Mouse (Mus musculus) retina, postnatal 7 days (tissue): ENCODE measurements around the gene Rbfox1.

ENCODE experiments used
- DNase-seq: peaks from one replicate; pipeline ENCODE4 v3.0.0-alpha.2; 2012; ENCODE audit warnings: low read depth, low spot score

Gene Rbfox1

DNA sequence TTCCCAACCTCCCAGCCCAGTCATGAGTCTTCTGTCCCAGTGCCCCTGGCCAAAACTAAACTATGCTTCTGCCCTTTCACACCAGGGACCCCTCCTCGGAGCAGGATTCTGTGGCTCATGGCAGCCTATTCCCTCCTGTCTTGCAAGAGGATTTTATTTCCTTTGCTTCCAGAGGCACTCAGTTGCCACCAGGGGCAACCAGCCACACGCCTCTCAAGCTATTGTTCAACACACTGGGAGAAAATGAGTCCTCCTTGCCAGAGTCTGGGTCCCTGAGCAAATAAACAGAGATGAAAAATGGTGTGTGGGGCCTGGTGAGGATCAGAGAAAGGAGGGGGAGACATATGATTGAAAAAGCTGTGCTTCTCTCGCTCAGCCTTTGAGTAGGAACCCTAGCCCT lies 327.8 kb downstream of the Rbfox1 start:
- no peak for DNase-seq

GRCm38 (mm10) chr16:6227449-6227848 lies 342.3 kb downstream of the Rbfox1 start:
- DNase-seq, result no peak

- no peak for DNase-seq
Observed at GRCm38 (mm10) chr16:6232966-6233365, 347.8 kb downstream of the Rbfox1 start.

- DNase-seq, result no peak
Observed at GRCm38 (mm10) chr16:6241393-6241792, 356.2 kb downstream of the Rbfox1 start.

- no peak for DNase-seq
Observed at GRCm38 (mm10) chr16:6242468-6242867, 357.3 kb downstream of the Rbfox1 start.

DNA sequence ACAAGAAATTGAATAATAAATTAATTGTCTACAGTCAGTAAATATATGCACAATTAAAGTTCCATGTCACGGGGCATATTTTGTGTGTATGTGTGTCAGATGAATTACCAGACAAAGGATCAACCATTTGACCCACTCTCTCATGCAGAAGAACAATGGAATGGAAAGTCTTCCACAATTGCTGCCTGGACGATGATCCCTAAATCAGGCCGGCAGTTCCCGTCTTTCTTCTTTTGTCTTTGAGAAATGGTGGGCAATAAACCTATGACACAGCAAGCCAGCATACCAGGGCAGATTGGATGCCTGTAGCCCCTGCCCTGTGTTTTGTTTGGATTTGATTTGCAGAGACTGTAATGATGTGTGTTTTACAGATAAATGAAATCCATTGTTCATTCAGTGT lies 362.4 kb downstream of the Rbfox1 start:
- DNase-seq, result no peak

DNA sequence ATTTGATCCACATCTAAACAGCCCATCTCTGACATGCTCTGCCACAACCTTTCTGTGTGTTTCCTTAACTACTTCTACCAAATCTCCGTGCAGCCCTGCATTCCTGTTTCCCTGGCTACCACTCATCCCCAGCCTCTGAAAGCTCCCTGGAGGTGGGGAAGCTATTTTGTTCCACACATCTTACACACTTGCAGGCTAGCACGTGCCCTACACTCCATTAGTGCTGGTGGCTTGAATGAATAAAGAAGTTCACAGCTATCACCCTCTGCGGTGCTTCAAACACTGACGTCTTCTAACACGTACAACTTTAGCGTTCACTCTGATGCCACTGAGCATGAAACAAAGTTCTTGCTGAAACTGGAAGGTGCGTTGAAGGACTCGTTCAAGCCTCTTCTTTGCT lies 379.4 kb downstream of the Rbfox1 start:
- DNase-seq, result no peak

DNA sequence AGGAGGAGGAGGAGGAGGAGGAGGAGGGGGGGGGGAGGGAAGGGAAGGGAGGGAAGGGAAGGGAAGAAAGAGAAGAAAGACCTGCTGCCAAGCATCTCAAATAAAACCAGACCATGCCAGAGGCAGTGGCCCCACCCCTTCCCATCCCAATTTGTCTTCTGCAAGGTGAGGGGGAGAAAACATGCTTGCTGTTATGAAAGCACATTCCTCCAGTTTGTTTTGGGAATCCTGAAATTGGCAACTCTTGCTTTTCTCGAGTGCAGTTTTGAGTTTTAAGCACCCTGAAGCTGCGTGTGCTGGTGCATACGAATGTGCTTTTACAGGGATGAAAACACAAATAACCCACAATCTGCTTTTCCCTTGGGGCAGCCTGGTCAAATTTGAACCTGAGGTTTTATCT lies 380.5 kb downstream of the Rbfox1 start:
- no peak for DNase-seq

- DNase-seq, result no peak
Observed at GRCm38 (mm10) chr16:6271596-6272370, 386.6 kb downstream of the Rbfox1 start.

DNA sequence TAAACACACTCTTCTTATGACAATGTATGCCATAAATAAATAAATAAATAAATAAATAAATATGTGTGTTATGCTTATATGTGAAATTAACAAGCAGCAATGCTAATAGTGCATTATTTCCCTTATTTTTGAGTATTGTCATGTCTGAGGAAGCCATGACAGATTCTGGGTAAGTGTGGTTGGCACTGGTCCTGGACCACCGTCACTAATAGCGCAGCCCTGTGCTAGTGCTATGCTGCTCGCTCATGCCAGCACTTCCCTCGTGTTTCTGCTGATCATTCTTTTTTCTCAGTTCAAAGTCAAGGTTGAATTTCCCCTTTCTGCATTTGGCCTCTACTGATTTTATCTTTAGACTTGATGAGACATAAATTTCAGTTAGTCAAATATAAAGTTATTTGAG lies 398.3 kb downstream of the Rbfox1 start:
- no peak for DNase-seq

DNA sequence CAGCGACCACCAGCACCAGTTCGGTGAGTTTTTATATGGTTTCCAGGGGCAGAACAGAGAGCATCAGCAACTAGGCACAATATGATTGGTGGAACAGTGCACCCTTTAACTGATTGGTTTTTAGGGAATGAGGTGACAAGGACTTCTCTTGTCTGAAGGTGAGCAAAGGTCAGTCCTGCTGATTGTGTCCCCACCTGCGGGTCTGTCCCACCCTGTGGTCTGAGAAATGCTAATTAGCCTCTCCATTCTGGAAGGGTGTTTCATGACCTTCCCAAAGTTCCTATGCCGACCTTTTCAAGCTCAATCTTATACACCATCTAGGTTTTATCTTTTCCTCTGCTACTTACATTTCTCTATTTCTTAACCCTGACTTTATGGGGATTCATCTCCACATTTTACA lies 399.2 kb downstream of the Rbfox1 start:
- no peak for DNase-seq

DNA sequence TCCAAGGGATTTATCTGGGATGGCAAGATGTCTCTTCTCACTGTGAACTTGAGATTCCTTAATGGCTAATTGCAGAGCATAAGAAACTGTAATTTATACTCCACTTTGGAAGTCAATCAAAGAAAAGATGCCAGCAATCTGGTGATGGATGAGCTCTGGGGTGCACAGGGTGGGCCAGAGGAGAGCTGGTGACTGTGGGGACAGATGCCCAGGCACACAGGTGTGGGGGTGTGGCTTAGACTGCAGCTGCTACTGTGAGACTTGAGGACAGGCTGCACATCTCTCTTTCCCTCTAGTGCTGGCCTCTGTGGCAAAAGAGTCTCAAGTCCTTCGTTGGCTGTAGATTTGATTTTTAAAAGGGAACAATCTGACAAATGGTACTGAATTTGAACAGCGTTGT lies 402.5 kb downstream of the Rbfox1 start:
- DNase-seq, result no peak

DNA sequence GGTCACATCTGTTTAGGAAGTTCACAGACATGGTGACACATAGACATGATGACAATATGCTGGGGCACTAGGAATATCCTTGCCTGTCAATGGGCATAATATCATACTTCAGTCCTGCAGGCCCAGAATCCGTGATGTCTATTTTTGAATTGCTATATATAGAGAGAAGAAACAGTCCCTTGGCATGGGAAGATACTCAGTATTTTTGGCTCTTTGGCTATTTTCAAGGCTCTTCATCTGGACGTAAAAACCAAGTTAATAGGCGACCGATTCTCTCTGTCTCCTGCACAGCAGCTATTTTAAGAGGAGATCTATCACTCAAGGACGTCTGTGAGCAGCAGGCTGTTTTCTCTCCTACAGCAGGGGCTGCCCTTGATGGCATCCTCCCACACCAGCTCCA lies 415.0 kb downstream of the Rbfox1 start:
- no peak for DNase-seq

DNA sequence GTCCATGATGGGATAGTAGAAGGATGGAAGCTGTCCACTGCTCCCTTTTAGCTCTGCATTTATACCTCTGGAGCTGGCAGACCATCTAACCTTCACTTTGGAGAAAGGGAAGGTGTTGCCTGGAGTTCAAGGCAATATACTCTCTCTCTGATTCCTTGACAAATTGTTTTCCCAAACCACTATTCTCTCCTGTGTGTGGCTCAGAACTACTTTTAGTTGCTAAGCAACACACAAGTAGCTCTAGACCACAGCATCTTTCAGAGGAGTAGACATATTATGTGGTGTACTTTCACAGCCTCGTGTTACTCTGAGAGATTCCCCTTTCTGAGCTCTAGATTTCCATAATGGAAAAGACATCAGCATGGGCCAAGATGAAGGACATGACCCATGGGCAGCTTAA lies 417.9 kb downstream of the Rbfox1 start:
- DNase-seq, result no peak

GRCm38 (mm10) chr16:6309940-6310339 lies 424.8 kb downstream of the Rbfox1 start:
- DNase-seq, result no peak

DNA sequence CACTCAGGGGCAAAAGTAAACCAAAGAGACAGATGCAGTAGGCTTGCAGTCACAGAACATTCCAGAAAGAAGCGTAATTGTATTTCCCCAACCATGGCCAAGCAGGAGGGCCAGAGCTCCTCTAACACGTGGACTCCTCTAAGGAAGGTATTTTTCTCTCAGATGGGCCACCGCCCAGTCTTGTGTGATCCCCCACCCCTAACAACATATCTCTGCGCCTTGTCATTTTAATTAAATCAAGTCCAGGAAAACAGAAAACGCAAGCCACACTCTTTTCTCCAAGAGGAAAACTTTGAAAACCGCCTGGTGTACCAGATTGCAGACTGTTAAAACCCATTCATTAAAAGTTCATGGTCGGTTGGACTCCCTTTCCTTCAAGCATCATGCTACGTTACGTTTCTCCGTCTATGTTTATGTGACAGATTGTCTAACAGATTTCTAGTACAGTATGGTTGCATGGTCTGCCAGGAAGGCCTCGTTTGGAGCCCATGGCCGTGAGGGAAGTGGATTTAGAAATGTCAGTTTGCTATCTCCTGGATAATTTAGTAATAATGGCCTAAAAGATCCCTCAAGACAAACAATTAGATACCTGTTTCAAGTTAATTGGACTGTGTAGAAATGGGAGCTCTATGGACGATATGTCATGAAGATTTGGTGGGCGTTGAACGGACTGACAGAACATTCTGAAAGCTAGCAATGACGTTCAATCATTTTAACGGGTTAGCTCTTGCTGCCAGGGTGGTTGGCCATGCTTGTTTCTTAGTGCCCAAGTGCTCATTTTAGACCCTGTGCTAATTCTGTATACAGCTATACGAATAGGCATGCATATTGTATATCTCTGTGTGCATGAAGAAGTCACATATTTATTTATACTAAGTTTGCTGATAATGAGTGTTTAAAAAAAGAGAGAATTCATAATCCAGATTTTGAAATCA lies 425.9 kb downstream of the Rbfox1 start:
- no peak for DNase-seq

DNA sequence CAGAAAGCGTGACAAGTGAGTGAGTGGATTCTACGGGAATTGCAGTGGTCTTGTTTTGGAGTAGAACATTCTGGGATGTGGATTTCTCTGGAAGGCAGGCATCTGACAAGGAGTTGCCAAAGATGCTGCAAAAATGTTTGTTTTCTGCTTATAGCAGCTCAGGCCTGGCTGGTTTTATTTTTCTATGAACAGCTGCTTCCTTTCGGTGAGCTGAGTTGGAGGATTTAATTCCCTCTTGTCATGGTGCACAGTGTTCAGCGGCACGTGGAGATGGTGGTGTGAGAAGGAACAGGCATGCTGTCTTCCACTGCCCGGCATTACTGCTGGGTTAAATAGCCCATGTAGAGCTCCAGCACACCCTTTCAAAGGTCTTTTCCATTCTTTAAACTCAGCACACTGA lies 428.5 kb downstream of the Rbfox1 start:
- DNase-seq, result no peak

DNA sequence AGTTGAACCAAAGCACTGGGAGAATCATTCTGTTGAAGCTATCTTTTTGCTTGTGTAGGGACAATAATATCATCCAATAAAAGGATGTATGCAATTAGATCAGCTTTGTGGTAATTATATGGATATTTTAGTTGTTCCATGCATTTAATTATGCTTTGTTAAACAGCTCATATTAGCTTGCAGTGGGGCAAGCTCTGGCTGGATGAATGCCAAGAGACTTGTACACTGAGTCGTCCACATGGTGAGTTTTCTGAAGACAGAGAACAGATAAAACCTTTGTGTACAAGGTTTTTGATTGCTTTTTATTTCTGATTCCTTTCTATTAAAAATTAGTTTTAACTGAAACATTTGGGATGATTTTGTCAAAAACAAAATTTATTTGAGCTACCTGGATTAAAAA lies 439.7 kb downstream of the Rbfox1 start:
- peak; percentile 17 for DNase-seq

- peak; percentile 30 for DNase-seq
Observed at GRCm38 (mm10) chr16:6331400-6331939, 446.3 kb downstream of the Rbfox1 start.

DNA sequence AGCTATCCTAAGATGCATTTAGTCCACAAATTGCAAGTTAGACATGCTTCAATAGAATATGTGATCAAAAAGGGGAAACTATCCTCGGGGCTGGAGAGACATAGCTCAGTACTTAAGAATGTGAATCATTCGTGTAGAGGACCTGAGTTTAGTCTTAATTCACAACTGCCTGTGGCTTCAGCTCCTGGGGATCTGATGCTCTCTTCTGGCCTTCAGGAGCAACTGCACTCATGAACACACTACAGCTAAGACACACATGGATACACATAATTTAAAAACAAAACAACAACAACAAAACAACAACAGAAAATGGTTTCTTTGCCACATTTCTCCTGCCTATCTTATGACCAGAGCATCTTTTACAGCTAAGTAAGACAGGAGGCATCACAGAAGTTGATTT lies 448.1 kb downstream of the Rbfox1 start:
- DNase-seq, result no peak

GRCm38 (mm10) chr16:6348103-6348502 lies 462.9 kb downstream of the Rbfox1 start:
- DNase-seq, result no peak

DNA sequence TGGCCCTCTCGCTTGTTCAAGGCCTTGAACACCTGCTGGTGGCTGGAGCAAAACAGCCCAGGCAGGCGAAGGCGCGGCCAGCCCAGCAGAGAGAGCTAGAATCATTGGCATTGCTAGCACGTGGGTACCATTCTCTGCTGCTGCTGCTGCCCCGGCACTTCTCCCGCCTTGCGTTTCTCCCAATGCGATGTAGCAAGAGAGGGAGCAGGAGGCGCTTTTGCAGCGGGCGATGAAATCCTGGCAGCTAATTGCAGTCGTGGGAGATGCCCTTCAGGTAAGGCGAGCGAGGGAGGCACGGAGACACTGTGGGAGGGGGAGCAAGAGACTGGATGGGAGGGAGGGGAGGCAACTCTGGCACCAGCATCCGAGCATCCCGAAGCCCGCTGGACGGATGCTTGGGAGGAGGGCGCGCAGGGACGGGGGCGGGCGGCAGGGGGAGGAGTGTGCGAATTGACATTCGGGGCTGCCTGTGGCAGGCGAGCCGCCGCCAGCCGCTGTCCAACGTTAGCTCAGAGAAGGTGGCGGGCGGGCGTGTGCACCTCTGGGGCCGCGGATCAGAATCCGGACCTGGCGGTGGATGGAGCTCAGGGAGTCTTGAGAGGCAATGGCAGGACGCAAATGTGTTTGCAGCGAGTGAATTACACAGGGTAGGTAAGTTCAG lies 463.6 kb downstream of the Rbfox1 start:
- peak; percentile 23 for DNase-seq
